Mouse (Mus musculus) midbrain, embryonic 16.5 days (tissue): ENCODE data around the gene Atp8b4. TPM values are rescaled to one million over a fixed set of nuclear protein-coding genes. Genes with fewer than 3 reads are reported as not detected.
"Not testable (repeated sequence)": the region's sequence is repeated elsewhere in the genome, so short reads cannot be mapped to it uniquely, and the experiment has no call there.

ENCODE experiments used
- ATAC-seq: fragments of 200-750 bp; cut with Nextera tagmentation; 2 replicates; pipeline ENCODE4 v1.8.0; 2017; ENCODE audit warnings: moderate TSS enrichment
- H3K27ac ChIP-seq: fragments of 300-500 bp; sonication (generic); 2 replicates; pipeline ENCODE4 v1.5.1; 2014; ENCODE audit warnings: mild to moderate bottlenecking, low read length, mixed read lengths
- H3K27me3 ChIP-seq: fragments of 300-500 bp; sonication (generic); 2 replicates; pipeline ENCODE4 v1.6.1; 2014; ENCODE audit warnings: low read depth, low read length, mixed read lengths; ENCODE audit not compliant: control insufficient read depth, insufficient read depth
- H3K36me3 ChIP-seq: fragments of 300-500 bp; sonication (generic); 2 replicates; pipeline ENCODE4 v1.6.1; 2014; ENCODE audit warnings: mild to moderate bottlenecking, low read length, moderate library complexity, mixed read lengths; ENCODE audit not compliant: control insufficient read depth, insufficient read depth
- H3K4me1 ChIP-seq: fragments of 300-500 bp; sonication (generic); 2 replicates; pipeline ENCODE4 v1.6.1; 2014; ENCODE audit warnings: mild to moderate bottlenecking, low read length, mixed read lengths; ENCODE audit not compliant: control insufficient read depth, insufficient read depth
- H3K4me2 ChIP-seq: fragments of 300-500 bp; sonication (generic); 2 replicates; pipeline ENCODE4 v1.6.1; 2014; ENCODE audit warnings: mild to moderate bottlenecking, low read length, mixed read lengths
- H3K4me3 ChIP-seq: fragments of 300-500 bp; sonication (generic); 2 replicates; pipeline ENCODE4 v1.5.1; 2014; ENCODE audit warnings: low read depth, mild to moderate bottlenecking, low read length, moderate library complexity, mixed read lengths
- H3K9ac ChIP-seq: fragments of 300-500 bp; sonication (generic); 2 replicates; pipeline ENCODE4 v1.6.1; 2014; ENCODE audit warnings: low read depth, low read length, mixed read lengths
- H3K9me3 ChIP-seq: fragments of 300-500 bp; sonication (generic); replicated peaks from 2 replicates; pipeline ENCODE4 v1.6.1; 2014; ENCODE audit warnings: mild to moderate bottlenecking, low read length, mixed read lengths; ENCODE audit not compliant: control insufficient read depth, poor library complexity, severe bottlenecking
- WGBS: fragments of 180-500 bp; shearing (Covaris S2); extraction: QIAGEN DNeasy Blood & Tissue Kit; methylation state at CpG from one replicate; pipeline ENCODE4 v1.1.7; 2014; 5-methylcytosine and 5-hydroxymethylcytosine counted together
- polyA plus RNA-seq: library from polyadenylated mRNA; unstranded; fragments of >200 nt; fragmentation: Nextera tagmentation; extraction: Ambion mirVana; gene quantifications from 2 replicates; pipeline ENCODE4 v1.2.1, GENCODE M21; 2015

Gene Atp8b4
- polyA plus RNA-seq, 1 experiment from 2014 or later, result not detected

DNA sequence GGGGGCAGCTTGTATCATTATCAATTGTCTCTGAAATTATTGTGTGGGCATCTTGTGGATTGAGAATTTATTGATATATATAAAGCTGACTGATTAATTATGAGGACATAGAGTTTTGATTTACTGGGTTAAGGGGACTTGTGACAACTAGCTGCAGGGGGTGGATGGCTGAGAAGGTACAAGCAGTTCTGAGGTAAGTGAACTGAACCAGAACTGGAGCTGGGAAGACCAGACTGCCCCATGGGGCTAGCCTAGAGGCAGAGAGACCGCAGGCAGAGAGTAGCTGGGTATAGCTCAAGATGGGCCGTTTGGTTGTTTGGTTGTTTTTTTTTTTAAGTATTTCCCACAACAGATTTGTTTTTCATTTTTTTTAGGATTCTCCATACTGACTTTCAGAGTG lies 23.8 kb upstream of the Atp8b4 start:
- Histone ChIP-seq H3K4me1 (no peaks in the 10 kb centered on the region), H3K9ac (no peak overlapping the region), H3K9me3 (no peaks in the 10 kb centered on the region), H3K4me3 (no peak overlapping the region), H3K27ac (no peak overlapping the region), H3K36me3 (no peaks in the 10 kb centered on the region), H3K27me3 (no peaks in the 10 kb centered on the region), H3K4me2 (no peak overlapping the region)
- WGBS, result 84% methylated on average over 2 of the region's 2 CpGs
- no peak for ATAC-seq

DNA sequence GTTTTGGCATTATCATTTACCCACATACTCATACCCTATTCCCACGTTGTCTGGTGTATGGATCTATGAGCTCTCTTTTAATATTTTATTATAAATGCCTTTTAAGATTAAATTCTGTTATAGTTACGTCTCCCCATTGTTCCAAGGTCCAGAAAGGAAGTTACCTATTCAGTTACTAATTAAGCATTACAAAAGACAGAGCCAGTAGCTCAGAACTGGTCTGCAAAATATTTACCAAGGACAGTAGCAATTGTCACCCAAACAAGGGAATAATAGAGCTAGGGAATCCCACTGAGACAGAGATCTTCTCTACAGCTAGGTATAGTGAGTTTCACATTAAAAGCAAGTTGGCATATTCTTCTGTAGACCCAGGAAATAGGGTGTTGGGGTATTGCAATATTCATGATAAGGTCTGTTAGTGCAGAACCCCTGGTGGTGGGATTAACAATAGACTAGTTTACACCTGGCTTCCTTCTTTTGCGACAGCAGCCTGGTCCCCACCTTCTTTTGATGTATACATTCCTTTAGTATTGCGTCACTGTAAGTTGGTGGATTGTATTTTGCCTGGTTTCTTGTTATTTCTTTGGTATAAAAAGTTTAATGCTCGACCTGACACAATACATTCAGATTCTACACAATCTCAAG lies 22.7 kb upstream of the Atp8b4 start:
- 60% methylated on average over 5 of the region's 5 CpGs for WGBS
- not testable (repeated sequence) for H3K9me3 ChIP-seq, H3K27ac ChIP-seq, H3K4me1 ChIP-seq, H3K27me3 ChIP-seq, H3K36me3 ChIP-seq, H3K4me3 ChIP-seq, H3K9ac ChIP-seq, ATAC-seq, H3K4me2 ChIP-seq

DNA sequence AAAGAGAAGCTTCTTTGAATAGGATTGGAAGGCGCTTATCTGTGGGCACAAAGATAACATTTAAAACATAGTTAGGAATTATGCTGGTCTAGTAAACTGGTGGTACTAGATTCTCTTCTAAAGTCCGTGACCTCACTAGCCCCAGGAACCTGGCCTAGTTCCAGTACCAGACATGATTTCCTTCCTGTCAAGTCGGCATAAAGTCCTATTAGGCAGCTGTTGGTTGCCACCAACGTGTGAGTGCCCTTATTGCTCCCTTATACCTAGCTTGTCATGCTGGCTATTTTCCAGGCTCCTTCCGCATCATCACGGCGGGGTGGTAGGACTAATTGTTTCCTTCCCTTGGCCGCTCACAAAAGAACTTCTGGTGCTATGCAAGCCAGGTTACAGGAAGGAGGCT lies 21.6 kb upstream of the Atp8b4 start:
- no peak overlapping the region for H3K27ac ChIP-seq
- H3K4me3 ChIP-seq, result no peak overlapping the region
- no peak for ATAC-seq
- no peak overlapping the region for H3K4me2 ChIP-seq
- WGBS, result 70% methylated on average over 8 of the region's 8 CpGs
- no peaks in the 10 kb centered on the region for H3K4me1 ChIP-seq
- no peaks in the 10 kb centered on the region for H3K36me3 ChIP-seq
- H3K27me3 ChIP-seq, result no peaks in the 10 kb centered on the region
- no peak overlapping the region for H3K9ac ChIP-seq
- no peaks in the 10 kb centered on the region for H3K9me3 ChIP-seq

DNA sequence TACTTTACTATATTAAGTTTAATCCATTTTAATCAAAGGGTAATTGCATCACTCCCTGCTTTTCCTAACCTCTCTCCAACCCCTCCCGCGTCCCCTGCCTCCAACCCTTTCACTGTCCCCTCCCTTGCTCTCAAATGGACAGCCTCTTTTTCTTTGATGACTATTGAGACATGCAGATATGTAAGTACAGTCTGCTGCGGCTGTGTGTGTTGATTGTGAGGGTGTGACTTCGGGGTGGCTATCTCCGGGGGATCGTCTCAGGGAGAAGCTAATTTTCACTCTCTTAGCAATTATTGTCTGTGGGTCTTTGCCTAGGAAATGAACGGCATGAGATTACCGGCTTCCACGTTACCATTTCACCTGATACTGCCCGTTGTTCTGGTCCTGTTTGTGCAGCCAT lies 21.0 kb upstream of the Atp8b4 start:
- WGBS, result 75% methylated on average over 10 of the region's 10 CpGs
- no peaks in the 10 kb centered on the region for H3K9me3 ChIP-seq

DNA sequence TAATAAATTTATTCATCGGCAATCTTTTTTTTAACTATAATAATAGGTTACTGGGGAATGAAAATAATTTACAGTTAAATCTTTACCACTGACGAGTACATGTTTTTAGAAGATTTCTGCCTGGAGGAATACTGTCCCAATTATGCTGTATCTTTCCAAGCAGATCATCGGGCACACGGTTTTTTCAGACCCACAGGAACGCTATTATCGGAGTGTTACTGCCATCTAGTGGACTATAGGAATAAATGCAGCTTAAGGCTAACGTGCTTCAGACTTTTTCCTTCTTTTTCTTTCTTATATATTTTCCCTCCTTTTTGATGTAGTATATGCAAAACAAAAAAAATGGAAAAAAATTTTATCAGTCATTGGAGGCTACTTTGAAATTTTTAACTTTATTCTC lies 20.4 kb upstream of the Atp8b4 start:
- WGBS, result 13% methylated on average over 7 of the region's 7 CpGs
- Histone ChIP-seq H3K36me3 (no peaks in the 10 kb centered on the region), H3K27ac (no peak overlapping the region), H3K4me3 (no peak overlapping the region), H3K9ac (no peak overlapping the region), H3K27me3 (no peaks in the 10 kb centered on the region), H3K4me2 (no peak overlapping the region), H3K9me3 (no peaks in the 10 kb centered on the region), H3K4me1 (no peaks in the 10 kb centered on the region)
- ATAC-seq, result peak; percentile 76

More for the DNA sequence above, 21.0 kb upstream of the Atp8b4 start:
- ATAC-seq, result no peak
- Histone ChIP-seq H3K4me1 (no peaks in the 10 kb centered on the region), H3K36me3 (no peaks in the 10 kb centered on the region), H3K9ac (no peak overlapping the region), H3K4me3 (no peak overlapping the region), H3K27ac (no peak overlapping the region), H3K27me3 (no peaks in the 10 kb centered on the region), H3K4me2 (no peak overlapping the region)

DNA sequence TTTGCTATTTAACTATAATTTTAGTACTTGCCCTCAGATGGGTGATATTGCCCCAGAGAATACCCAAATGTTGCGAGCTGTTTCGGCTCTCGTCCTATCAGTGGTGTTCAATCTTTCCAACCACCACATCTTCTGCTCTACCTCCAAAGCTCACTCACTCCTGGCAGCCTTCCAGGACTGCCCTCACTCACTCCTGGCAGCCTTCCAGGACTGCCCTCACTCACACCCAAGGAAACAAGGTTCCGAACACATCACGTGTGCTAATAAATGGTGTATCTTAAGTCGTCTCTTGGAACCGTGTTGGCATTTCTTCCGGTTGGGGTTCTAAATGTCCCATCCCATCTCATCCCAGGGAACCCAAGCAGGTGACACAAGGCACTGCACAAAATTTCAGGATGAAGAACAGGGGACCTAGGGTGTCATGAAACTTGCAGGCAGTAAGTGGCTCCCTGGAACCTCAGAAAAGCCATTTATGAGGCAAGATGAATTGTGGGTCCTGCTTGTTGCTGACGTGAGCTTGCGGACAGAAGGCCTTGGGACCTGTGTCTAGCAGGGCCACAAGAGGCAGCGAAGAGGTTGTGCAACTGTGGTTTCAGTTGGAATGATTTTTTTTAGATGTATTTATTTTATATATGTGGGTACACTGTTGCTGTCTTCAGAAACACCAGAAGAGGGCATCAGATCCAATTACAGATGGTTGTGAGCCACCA lies 19.6 kb upstream of the Atp8b4 start:
- Histone ChIP-seq H3K4me3 (no peak overlapping the region), H3K4me1 (no peaks in the 10 kb centered on the region), H3K27ac (no peak overlapping the region), H3K27me3 (no peaks in the 10 kb centered on the region), H3K9ac (no peak overlapping the region), H3K4me2 (no peak overlapping the region), H3K36me3 (no peaks in the 10 kb centered on the region), H3K9me3 (no peaks in the 10 kb centered on the region)
- ATAC-seq, result no peak
- WGBS, result 85% methylated on average over 11 of the region's 11 CpGs

DNA sequence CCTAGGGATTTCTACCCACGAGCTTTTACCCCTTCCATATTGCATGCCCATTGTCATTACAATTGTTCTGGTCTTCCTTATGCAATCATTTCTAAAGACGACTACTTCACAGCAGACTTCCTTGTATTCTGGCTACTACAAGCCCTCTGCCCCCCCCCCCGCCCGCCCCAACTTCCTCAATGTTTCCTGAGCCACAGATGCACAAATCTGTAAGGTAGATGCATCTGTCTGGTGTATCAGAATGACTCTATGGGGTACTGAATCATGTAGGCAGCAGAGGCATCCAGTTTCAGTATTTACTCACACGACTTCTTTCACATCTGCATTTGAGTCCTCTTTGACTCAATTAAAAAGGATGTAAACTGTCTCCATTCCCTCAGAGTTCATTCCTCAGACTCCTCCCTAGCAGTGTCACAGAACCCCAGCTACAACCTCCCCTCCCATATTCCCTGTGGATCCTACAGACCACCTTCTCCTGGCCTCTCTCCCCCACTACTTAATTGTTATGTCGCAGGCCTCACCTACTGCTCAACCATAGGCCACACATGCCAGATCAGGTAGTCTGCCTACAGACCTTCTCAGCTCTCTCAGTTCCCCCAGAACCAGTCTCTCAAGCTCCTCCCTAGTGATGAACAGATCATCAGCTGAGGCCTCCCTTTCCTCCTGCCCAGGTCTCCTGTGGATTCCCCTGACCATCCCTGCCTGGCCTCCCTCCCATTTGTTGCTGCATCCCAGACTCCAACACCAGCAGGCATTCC lies 14.8 kb upstream of the Atp8b4 start:
- 73% methylated on average over 6 of the region's 6 CpGs for WGBS
- no peak for ATAC-seq

DNA sequence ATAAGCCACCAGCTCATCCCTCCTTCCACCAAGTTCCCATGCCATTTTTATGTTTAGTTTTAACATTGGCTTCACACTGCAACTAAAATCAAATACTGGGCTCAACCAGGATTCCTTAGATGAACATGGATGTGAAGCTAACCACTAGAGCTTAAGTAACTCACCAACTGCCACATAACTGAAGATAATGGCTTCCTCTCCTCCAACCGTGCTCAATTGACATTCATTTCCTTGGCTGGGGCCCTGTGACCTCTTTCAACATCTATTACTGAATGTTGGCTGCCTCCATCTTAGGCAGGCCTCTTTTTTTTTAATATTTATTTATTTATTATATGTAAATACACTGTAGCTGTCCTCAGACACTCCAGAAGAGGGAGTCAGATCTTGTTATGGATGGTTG lies 7.8 kb upstream of the Atp8b4 start:
- 79% methylated on average over 1 of the region's 1 CpGs for WGBS
- H3K27ac ChIP-seq, result no peak overlapping the region
- no peaks in the 10 kb centered on the region for H3K27me3 ChIP-seq
- no peak for ATAC-seq
- no peaks in the 10 kb centered on the region for H3K4me1 ChIP-seq
- H3K36me3 ChIP-seq, result no peaks in the 10 kb centered on the region
- H3K9ac ChIP-seq, result no peak overlapping the region
- no peak overlapping the region for H3K4me3 ChIP-seq
- no peak overlapping the region for H3K4me2 ChIP-seq
- 0 out of 2 replicates have a peak, but pooled peaks cover 3% of the 10 kb centered on the region for H3K9me3 ChIP-seq

More for the DNA sequence above, 14.8 kb upstream of the Atp8b4 start:
- no peaks in the 10 kb centered on the region for H3K36me3 ChIP-seq
- H3K9me3 ChIP-seq, result no peaks in the 10 kb centered on the region
- no peak overlapping the region for H3K4me3 ChIP-seq
- H3K4me1 ChIP-seq, result no peaks in the 10 kb centered on the region
- H3K9ac ChIP-seq, result no peak overlapping the region
- H3K27me3 ChIP-seq, result no peaks in the 10 kb centered on the region
- no peak overlapping the region for H3K4me2 ChIP-seq
- H3K27ac ChIP-seq, result no peak overlapping the region

DNA sequence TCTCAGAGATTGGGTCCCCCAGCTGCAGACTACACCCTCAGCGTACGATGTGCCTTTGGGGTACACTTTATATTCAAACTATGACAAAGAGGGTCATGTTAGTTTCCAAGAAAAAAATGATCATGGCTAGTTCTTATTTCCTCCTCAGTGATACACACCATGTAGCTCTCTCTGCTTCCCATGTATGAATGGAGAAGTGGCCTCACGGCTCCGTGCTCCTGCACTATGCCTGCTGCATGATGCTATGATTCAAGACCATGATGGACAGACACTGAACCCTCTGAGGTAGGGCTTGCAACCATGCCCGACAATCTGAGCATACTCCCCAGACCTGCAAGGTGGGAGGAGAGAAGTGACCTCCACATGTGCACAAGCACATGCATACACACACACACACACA lies 7.0 kb upstream of the Atp8b4 start:
- no peak for ATAC-seq
- H3K9ac ChIP-seq, result no peak overlapping the region
- 0 out of 2 replicates have a peak, but pooled peaks cover 3% of the 10 kb centered on the region for H3K9me3 ChIP-seq
- H3K4me1 ChIP-seq, result no peaks in the 10 kb centered on the region
- no peak overlapping the region for H3K4me2 ChIP-seq
- no peak overlapping the region for H3K4me3 ChIP-seq
- H3K36me3 ChIP-seq, result no peaks in the 10 kb centered on the region
- H3K27ac ChIP-seq, result no peak overlapping the region
- WGBS, result 93% methylated on average over 5 of the region's 5 CpGs
- H3K27me3 ChIP-seq, result no peaks in the 10 kb centered on the region
